In the genomic region with DNA sequence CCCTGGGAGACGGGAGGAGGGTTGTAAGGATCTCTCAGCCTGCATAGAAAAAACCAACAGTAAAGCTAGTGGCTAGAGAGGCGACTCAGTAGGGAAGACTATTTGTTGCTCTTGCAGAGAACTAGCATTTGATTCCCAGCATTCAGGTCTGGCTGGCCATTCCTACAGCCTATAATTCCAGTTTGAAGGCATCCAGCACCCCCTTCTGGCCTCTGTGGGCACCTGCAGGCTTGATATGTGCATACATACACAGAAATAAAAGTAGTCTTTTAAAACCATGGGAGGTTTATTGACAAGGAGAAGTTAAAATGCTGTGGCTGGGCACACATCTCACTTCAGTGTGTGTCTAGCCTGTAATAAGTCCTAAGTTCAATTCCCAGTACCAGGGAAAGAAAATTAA, we compare ENCODE assay signal across 9 mouse cellular contexts. TPM values are rescaled to one million over a fixed set of nuclear protein-coding genes. Genes with fewer than 3 reads are reported as not detected.
DNase-seq lines count a peak whose midpoint lies in the region; ATAC-seq and TF ChIP-seq lines count a peak whose summit lies in the region.
"Had no signal": no experiment of that assay in that cellular context is flagged by ENCODE, and none has a peak within 500 bp of the region (broad histone marks: within the 10 kb centered on the region; RNA-seq: fewer than 3 reads in every experiment).

No protein-coding gene starts in this region.

- WGBS in forebrain, postnatal 0 days, result 93% methylated on average over 2 of the region's 2 CpGs
- 83% methylated on average over 2 of the region's 2 CpGs for WGBS in forebrain, embryonic 15.5 days
- WGBS in neural tube, embryonic 11.5 days, result 86% methylated on average over 2 of the region's 2 CpGs
- WGBS in embryonic facial prominence, embryonic 10.5 days, result 83% methylated on average over 2 of the region's 2 CpGs
- 89% methylated on average over 2 of the region's 2 CpGs for WGBS in hindbrain, embryonic 13.5 days
- WGBS in hindbrain, embryonic 10.5 days, result 82% methylated on average over 2 of the region's 2 CpGs

- H3K4me2 ChIP-seq in forebrain, postnatal 0 days (ENCODE audit: low read depth), result no peak overlapping the region
- no peak overlapping the region for H3K4me2 ChIP-seq in forebrain, embryonic 15.5 days (replicated peaks)
- no peak overlapping the region for H3K4me2 ChIP-seq in neural tube, embryonic 11.5 days (ENCODE audit: low read depth)
- no peak overlapping the region for H3K4me2 ChIP-seq in hindbrain, embryonic 13.5 days

- H3K4me3 ChIP-seq in forebrain, postnatal 0 days (ENCODE audit: low read depth, low read length), result no peak overlapping the region
- no peak overlapping the region for H3K4me3 ChIP-seq in forebrain, embryonic 15.5 days
- H3K4me3 ChIP-seq in neural tube, embryonic 11.5 days (ENCODE audit: low read depth, low read length), result no peak overlapping the region
- H3K4me3 ChIP-seq in embryonic facial prominence, embryonic 10.5 days, result no peak overlapping the region
- no peak overlapping the region for H3K4me3 ChIP-seq in hindbrain, embryonic 13.5 days
- no peak overlapping the region for H3K4me3 ChIP-seq in hindbrain, embryonic 10.5 days

- ATAC-seq in forebrain, postnatal 0 days, result no peak
- no peak for ATAC-seq in forebrain, embryonic 15.5 days (replicated peaks)
- no peak for ATAC-seq in neural tube, embryonic 11.5 days (ENCODE audit: insufficient read depth, low FRiP score, low TSS enrichment)
- ATAC-seq in hindbrain, embryonic 13.5 days (ENCODE audit: low FRiP score), result no peak

- H3K9ac ChIP-seq in forebrain, postnatal 0 days, result no peak overlapping the region
- H3K9ac ChIP-seq in forebrain, embryonic 15.5 days (replicated peaks), result no peak overlapping the region
- H3K9ac ChIP-seq in neural tube, embryonic 11.5 days (ENCODE audit: low read length), result no peak overlapping the region
- no peak overlapping the region for H3K9ac ChIP-seq in hindbrain, embryonic 13.5 days

- peaks cover 74% of the 10 kb centered on the region for H3K36me3 ChIP-seq in forebrain, postnatal 0 days (ENCODE audit: insufficient read depth)
- H3K36me3 ChIP-seq in forebrain, embryonic 15.5 days, result peaks cover 70% of the 10 kb centered on the region
- peaks cover 24% of the 10 kb centered on the region for H3K36me3 ChIP-seq in neural tube, embryonic 11.5 days (ENCODE audit: control insufficient read depth, insufficient read depth, low read length)
- H3K36me3 ChIP-seq in embryonic facial prominence, embryonic 10.5 days (replicated peaks), result peaks cover 93% of the 10 kb centered on the region
- H3K36me3 ChIP-seq in hindbrain, embryonic 13.5 days, result peaks cover 89% of the 10 kb centered on the region
- peaks cover 94% of the 10 kb centered on the region for H3K36me3 ChIP-seq in hindbrain, embryonic 10.5 days

- no peak overlapping the region for H3K27ac ChIP-seq in forebrain, postnatal 0 days (ENCODE audit: low read depth, low read length)
- H3K27ac ChIP-seq in forebrain, embryonic 15.5 days (replicated peaks), result no peak overlapping the region
- no peak overlapping the region for H3K27ac ChIP-seq in neural tube, embryonic 11.5 days (ENCODE audit: low read depth, low read length)
- H3K27ac ChIP-seq in embryonic facial prominence, embryonic 10.5 days (replicated peaks), result no peak overlapping the region
- H3K27ac ChIP-seq in hindbrain, embryonic 13.5 days, result no peak overlapping the region
- no peak overlapping the region for H3K27ac ChIP-seq in hindbrain, embryonic 10.5 days

- no peak for DNase-seq in forebrain, postnatal 0 days
- DNase-seq in neural tube, embryonic 11.5 days (ENCODE audit: low spot score), result peak; percentile 16
- no peak for DNase-seq in neural tube, embryonic 10.5 days (ENCODE audit: extremely low spot score, low spot score)
- peak; percentile 25 for DNase-seq in embryonic facial prominence, embryonic 10.5 days (ENCODE audit: low spot score)
- peak; percentile 17 for DNase-seq in thymus, postnatal 25 days
- no peak for DNase-seq in hindbrain, embryonic 10.5 days (ENCODE audit: low spot score)
- DNase-seq: cerebellum, adult 9-11 months had no signal

- no peaks in the 10 kb centered on the region for H3K4me1 ChIP-seq in forebrain, postnatal 0 days (ENCODE audit: insufficient read depth)
- H3K4me1 ChIP-seq in forebrain, embryonic 15.5 days, result no peaks in the 10 kb centered on the region
- no peaks in the 10 kb centered on the region for H3K4me1 ChIP-seq in neural tube, embryonic 11.5 days (ENCODE audit: control insufficient read depth, insufficient read depth, low read length)
- no peaks in the 10 kb centered on the region for H3K4me1 ChIP-seq in embryonic facial prominence, embryonic 10.5 days
- H3K4me1 ChIP-seq in hindbrain, embryonic 13.5 days (replicated peaks), result no peaks in the 10 kb centered on the region
- no peaks in the 10 kb centered on the region for H3K4me1 ChIP-seq in hindbrain, embryonic 10.5 days (replicated peaks)

- no peaks in the 10 kb centered on the region for H3K27me3 ChIP-seq in forebrain, postnatal 0 days (ENCODE audit: insufficient read depth, low read length)
- no peaks in the 10 kb centered on the region for H3K27me3 ChIP-seq in forebrain, embryonic 15.5 days
- no peaks in the 10 kb centered on the region for H3K27me3 ChIP-seq in neural tube, embryonic 11.5 days (ENCODE audit: control insufficient read depth, insufficient read depth, low read length)
- no peaks in the 10 kb centered on the region for H3K27me3 ChIP-seq in embryonic facial prominence, embryonic 10.5 days (replicated peaks; ENCODE audit: low read depth, poor library complexity, severe bottlenecking)
- no peaks in the 10 kb centered on the region for H3K27me3 ChIP-seq in hindbrain, embryonic 13.5 days
- no peaks in the 10 kb centered on the region for H3K27me3 ChIP-seq in hindbrain, embryonic 10.5 days (ENCODE audit: insufficient read depth, poor library complexity, severe bottlenecking)

- H3K9me3 ChIP-seq in forebrain, postnatal 0 days (ENCODE audit: low read length), result no peaks in the 10 kb centered on the region
- H3K9me3 ChIP-seq in forebrain, embryonic 15.5 days, result no peaks in the 10 kb centered on the region
- H3K9me3 ChIP-seq in neural tube, embryonic 11.5 days (ENCODE audit: control insufficient read depth, low read length), result no peaks in the 10 kb centered on the region
- no peaks in the 10 kb centered on the region for H3K9me3 ChIP-seq in embryonic facial prominence, embryonic 10.5 days
- no peaks in the 10 kb centered on the region for H3K9me3 ChIP-seq in hindbrain, embryonic 13.5 days
- H3K9me3 ChIP-seq in hindbrain, embryonic 10.5 days, result no peaks in the 10 kb centered on the region

- 0 out of 2 replicates have a peak, but pooled peaks have one; percentile 21 for TF ChIP-seq CTCF in forebrain, postnatal 0 days (IDR thresholded peaks at IDR 0.05; ENCODE audit: low read depth)

RNA-seq across cellular contexts. Expression of a gene that starts 21.0 kb away (rescaled TPM):
- total RNA-seq in forebrain, postnatal 0 days (2014; rRNA removed), result 103 and 109 TPM in 2 replicates
- polyA plus RNA-seq in forebrain, postnatal 0 days (2015; fragmentation: Nextera tagmentation; extraction: Ambion mirVana), result 40.3 and 60.8 TPM in 2 replicates
- polyA plus RNA-seq in forebrain, embryonic 15.5 days (2015; fragmentation: Nextera tagmentation; extraction: Ambion mirVana), result 67.9 and 74.8 TPM in 2 replicates
- 74.6 and 78.9 TPM in 2 replicates for polyA plus RNA-seq in neural tube, embryonic 11.5 days (2014; fragmentation: Nextera tagmentation; extraction: Ambion mirVana)
- 102 and 111 TPM in 2 replicates for polyA plus RNA-seq in embryonic facial prominence, embryonic 10.5 days (2016; fragmentation: Nextera tagmentation; extraction: Ambion mirVana)
- 70.3 and 78.3 TPM in 2 replicates for polyA plus RNA-seq in hindbrain, embryonic 13.5 days (2015; fragmentation: Nextera tagmentation; extraction: Ambion mirVana)
- 111 and 114 TPM in 2 replicates for polyA plus RNA-seq in hindbrain, embryonic 10.5 days (2016; fragmentation: Nextera tagmentation; extraction: Ambion mirVana)

RNA-seq across cellular contexts. Expression of a gene that starts 25.2 kb away (rescaled TPM):
- 52.7 and 57.4 TPM in 2 replicates for total RNA-seq in forebrain, postnatal 0 days (2014; rRNA removed)
- polyA plus RNA-seq in forebrain, postnatal 0 days (2015; fragmentation: Nextera tagmentation; extraction: Ambion mirVana), result 55.2 and 62.3 TPM in 2 replicates
- polyA plus RNA-seq in forebrain, embryonic 15.5 days (2015; fragmentation: Nextera tagmentation; extraction: Ambion mirVana), result 92.6 and 95.7 TPM in 2 replicates
- 61.5 and 71.3 TPM in 2 replicates for polyA plus RNA-seq in neural tube, embryonic 11.5 days (2014; fragmentation: Nextera tagmentation; extraction: Ambion mirVana)
- polyA plus RNA-seq in embryonic facial prominence, embryonic 10.5 days (2016; fragmentation: Nextera tagmentation; extraction: Ambion mirVana), result 78.1 and 79.6 TPM in 2 replicates
- polyA plus RNA-seq in hindbrain, embryonic 13.5 days (2015; fragmentation: Nextera tagmentation; extraction: Ambion mirVana), result 75.2 and 82.1 TPM in 2 replicates
- 73.7 and 79.2 TPM in 2 replicates for polyA plus RNA-seq in hindbrain, embryonic 10.5 days (2016; fragmentation: Nextera tagmentation; extraction: Ambion mirVana)

RNA-seq across cellular contexts. Expression of a gene that starts 41.1 kb away (rescaled TPM):
- total RNA-seq in forebrain, postnatal 0 days (2014; rRNA removed), result 13.6 and 16.9 TPM in 2 replicates
- polyA plus RNA-seq in forebrain, postnatal 0 days (2015; fragmentation: Nextera tagmentation; extraction: Ambion mirVana), result 10.8 and 14.1 TPM in 2 replicates
- polyA plus RNA-seq in forebrain, embryonic 15.5 days (2015; fragmentation: Nextera tagmentation; extraction: Ambion mirVana), result 6.8 and 7.2 TPM in 2 replicates
- polyA plus RNA-seq in neural tube, embryonic 11.5 days (2014; fragmentation: Nextera tagmentation; extraction: Ambion mirVana), result 17.5 and 20.2 TPM in 2 replicates
- polyA plus RNA-seq in embryonic facial prominence, embryonic 10.5 days (2016; fragmentation: Nextera tagmentation; extraction: Ambion mirVana), result 12.3 and 19.2 TPM in 2 replicates
- polyA plus RNA-seq in hindbrain, embryonic 13.5 days (2015; fragmentation: Nextera tagmentation; extraction: Ambion mirVana), result 23.8 and 24.9 TPM in 2 replicates
- polyA plus RNA-seq in hindbrain, embryonic 10.5 days (2016; fragmentation: Nextera tagmentation; extraction: Ambion mirVana), result 49.1 and 56.2 TPM in 2 replicates

RNA-seq across cellular contexts. Expression of a gene that starts 55.3 kb away (rescaled TPM):
- 839 and 918 TPM in 2 replicates for total RNA-seq in forebrain, postnatal 0 days (2014; rRNA removed)
- polyA plus RNA-seq in forebrain, postnatal 0 days (2015; fragmentation: Nextera tagmentation; extraction: Ambion mirVana), result 182 and 192 TPM in 2 replicates
- polyA plus RNA-seq in forebrain, embryonic 15.5 days (2015; fragmentation: Nextera tagmentation; extraction: Ambion mirVana), result 224 and 227 TPM in 2 replicates
- polyA plus RNA-seq in neural tube, embryonic 11.5 days (2014; fragmentation: Nextera tagmentation; extraction: Ambion mirVana), result 194 and 196 TPM in 2 replicates
- 92.9 and 95.8 TPM in 2 replicates for polyA plus RNA-seq in embryonic facial prominence, embryonic 10.5 days (2016; fragmentation: Nextera tagmentation; extraction: Ambion mirVana)
- polyA plus RNA-seq in hindbrain, embryonic 13.5 days (2015; fragmentation: Nextera tagmentation; extraction: Ambion mirVana), result 192 and 203 TPM in 2 replicates
- polyA plus RNA-seq in hindbrain, embryonic 10.5 days (2016; fragmentation: Nextera tagmentation; extraction: Ambion mirVana), result 115 and 120 TPM in 2 replicates

Comparison
In these comparisons a context has a peak if more than half of its experiments do, and no peak if none do; other contexts are left out.
1. DNase-seq: peak in neural tube, embryonic 11.5 days (single experiment), embryonic facial prominence, embryonic 10.5 days (single experiment) and thymus, postnatal 25 days (single experiment); none in forebrain, postnatal 0 days (single experiment), neural tube, embryonic 10.5 days (single experiment) and hindbrain, embryonic 10.5 days (single experiment).